Mouse (Mus musculus): Measurements from ENCODE around the gene Fuca2. TPM values are rescaled to one million over a fixed set of nuclear protein-coding genes. Genes with fewer than 3 reads are reported as not detected.
"Not testable (repeated sequence)": the region's sequence is repeated elsewhere in the genome, so short reads cannot be mapped to it uniquely, and the experiment has no call there.

Gene Fuca2
- polyA plus RNA-seq (2015; fragmentation: Nextera tagmentation; extraction: Ambion mirVana), result 81.9 and 89.7 TPM in 2 replicates

- H3K27me3 ChIP-seq, result no peaks in the 10 kb centered on the region
- H3K4me1 ChIP-seq, result peaks cover 11% of the 10 kb centered on the region
- H3K4me3 ChIP-seq (replicated peaks), result no peak within 1 kb of the TSS
- no peak within 1 kb of the TSS for H3K9ac ChIP-seq
- H3K36me3 ChIP-seq, result peaks cover 4% of the 10 kb centered on the region; the same call in 1 of the 2 replicates
- H3K4me2 ChIP-seq, result no peak within 1 kb of the TSS; the same call in 1 of the 2 replicates
- H3K27ac ChIP-seq, result peak within 1 kb of the TSS; percentile 71; the same call in 1 of the 2 replicates
- WGBS, result 87% methylated on average over 2 of the region's 2 CpGs
- ATAC-seq (replicated peaks; ENCODE audit: low FRiP score), result no peak
- H3K9me3 ChIP-seq (replicated peaks), result no peaks in the 10 kb centered on the region
Observed at GRCm38 (mm10) chr10:13499331-13499730, at the start of gene Fuca2. Gene Fuca2, plus strand, starts transcription at chr10:13499540.

DNA sequence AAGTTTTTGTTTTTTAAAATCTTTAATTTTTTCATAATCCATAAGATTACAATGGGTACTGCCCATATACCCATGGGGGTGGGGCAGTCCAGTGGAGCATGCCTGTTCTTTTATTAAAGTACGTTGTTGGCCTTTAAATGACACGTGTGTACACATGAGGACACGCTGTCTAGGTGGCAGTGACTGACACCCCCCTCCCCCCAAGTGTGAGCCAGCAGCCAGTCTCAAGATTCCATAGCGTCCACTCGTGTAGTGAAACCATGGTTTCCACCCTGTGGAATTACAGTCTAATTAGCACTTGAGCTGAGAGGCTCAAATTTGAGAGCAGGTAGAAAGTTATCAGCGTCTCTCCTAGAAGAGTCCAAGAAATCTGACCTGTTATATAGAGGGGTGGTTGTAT, 47.7 kb upstream of the Fuca2 start:
- no peak overlapping the region for H3K27ac ChIP-seq
- no peaks in the 10 kb centered on the region for H3K27me3 ChIP-seq
- no peaks in the 10 kb centered on the region for H3K36me3 ChIP-seq
- H3K4me2 ChIP-seq, result no peak overlapping the region
- H3K9ac ChIP-seq, result no peak overlapping the region
- ATAC-seq (replicated peaks; ENCODE audit: low FRiP score), result no peak
- no peaks in the 10 kb centered on the region for H3K9me3 ChIP-seq (replicated peaks)
- no peak overlapping the region for H3K4me3 ChIP-seq (replicated peaks)
- peaks cover 27% of the 10 kb centered on the region for H3K4me1 ChIP-seq
- WGBS, result 81% methylated on average over 6 of the region's 6 CpGs

DNA sequence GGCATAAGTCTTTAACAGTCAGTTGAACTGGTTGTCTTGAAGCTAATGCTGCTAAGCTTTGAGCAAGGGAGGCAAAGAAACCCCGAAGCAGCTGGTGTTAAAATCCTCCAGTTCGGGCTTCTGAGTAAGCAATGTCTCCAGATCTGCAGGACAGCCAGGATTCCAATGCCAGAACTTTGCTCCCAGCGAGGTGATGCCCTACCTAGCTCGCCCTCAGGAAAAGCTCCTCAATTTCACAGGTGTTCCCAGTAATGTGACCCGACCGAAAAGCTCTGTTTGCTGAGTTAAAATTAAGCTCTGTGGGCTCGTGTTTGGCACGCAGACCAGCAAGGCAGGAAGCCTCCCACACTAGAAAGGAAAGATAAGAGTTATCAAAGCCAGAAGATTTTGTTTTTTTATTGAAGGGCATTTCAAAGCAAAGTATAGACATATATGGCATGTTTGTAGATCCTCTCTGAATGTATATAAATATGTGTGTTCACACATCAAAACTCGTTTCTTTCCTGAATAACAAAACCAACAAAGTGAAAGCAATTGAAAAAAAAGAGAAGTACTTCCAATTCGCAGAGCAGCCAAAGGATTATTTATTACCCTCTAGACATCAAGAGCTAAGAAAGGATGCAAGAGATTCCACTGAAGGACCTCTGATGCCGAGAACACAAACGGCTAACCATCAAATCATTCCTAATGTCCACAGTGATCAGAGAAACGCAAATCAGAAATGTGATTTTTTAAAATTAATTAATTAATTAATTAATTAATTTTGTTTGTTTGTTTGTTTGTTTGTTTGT, 45.9 kb upstream of the Fuca2 start:
- H3K9ac ChIP-seq, result no peak overlapping the region
- H3K4me2 ChIP-seq, result no peak overlapping the region; the same call in 1 of the 2 replicates
- peak overlapping the region; percentile 23; the same call in 1 of the 2 replicates for H3K27ac ChIP-seq

DNA sequence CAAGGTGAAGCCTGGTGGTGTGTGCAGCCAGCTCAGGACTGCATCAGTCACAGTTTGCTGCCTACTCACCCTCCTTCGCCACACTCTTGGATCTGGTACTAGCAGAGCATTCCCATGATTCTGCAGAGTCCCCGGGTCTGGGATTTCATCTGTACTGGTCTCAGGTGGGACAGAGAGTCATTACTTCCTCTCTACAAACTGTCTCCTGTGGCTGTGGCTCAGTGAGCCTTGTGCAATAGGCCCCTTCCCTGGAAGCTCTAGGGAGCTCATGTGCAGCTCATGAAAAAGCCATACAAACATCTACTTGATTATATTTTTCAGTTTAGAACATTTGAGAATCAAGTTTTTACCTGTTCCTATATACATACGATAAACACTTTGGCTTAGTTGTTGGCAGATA, 35.0 kb upstream of the Fuca2 start:
- not testable (repeated sequence) for H3K9ac ChIP-seq; H3K4me3 ChIP-seq (replicated peaks); ATAC-seq (replicated peaks; ENCODE audit: low FRiP score); H3K27ac ChIP-seq; H3K36me3 ChIP-seq; H3K4me2 ChIP-seq; H3K4me1 ChIP-seq; H3K9me3 ChIP-seq (replicated peaks); H3K27me3 ChIP-seq
- WGBS, result 88% methylated on average over 3 of the region's 3 CpGs

More for the DNA sequence above, 45.9 kb upstream of the Fuca2 start:
- no peak for ATAC-seq (replicated peaks; ENCODE audit: low FRiP score)
- WGBS, result 43% methylated on average over 13 of the region's 13 CpGs
- H3K4me3 ChIP-seq (replicated peaks), result no peak overlapping the region
- H3K4me1 ChIP-seq, result peaks cover 12% of the 10 kb centered on the region
- no peaks in the 10 kb centered on the region for H3K36me3 ChIP-seq
- H3K9me3 ChIP-seq (replicated peaks), result no peaks in the 10 kb centered on the region
- no peaks in the 10 kb centered on the region for H3K27me3 ChIP-seq

DNA sequence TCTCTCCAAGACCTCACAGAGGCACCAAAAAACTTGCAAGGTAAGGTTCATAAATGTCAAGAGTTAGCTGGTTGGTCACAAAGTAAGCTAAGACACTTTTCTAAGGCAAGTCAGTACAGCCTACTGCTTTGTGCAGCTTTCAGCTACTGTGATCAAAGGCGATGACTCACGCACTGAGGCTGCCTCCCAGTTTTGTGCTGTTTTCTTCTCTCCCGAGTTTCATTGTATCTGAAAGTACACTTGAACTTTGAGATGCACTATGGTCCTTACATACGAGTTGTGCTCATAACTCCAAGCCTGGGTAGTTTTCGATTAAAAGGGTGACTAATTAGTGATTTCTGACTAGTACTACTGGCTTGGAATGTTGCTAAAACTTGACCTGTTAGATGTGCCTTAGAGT, 32.4 kb upstream of the Fuca2 start:
- Histone ChIP-seq H3K9ac (no peak overlapping the region), H3K4me2 (no peak overlapping the region), H3K36me3 (no peaks in the 10 kb centered on the region), H3K9me3 (replicated peaks) (no peaks in the 10 kb centered on the region), H3K4me3 (replicated peaks) (no peak overlapping the region), H3K27me3 (peaks cover 8% of the 10 kb centered on the region; the same call in 1 of the 2 replicates), H3K4me1 (peaks cover 6% of the 10 kb centered on the region; the same call in 1 of the 2 replicates), H3K27ac (peak overlapping the region; percentile 41; the same call in 1 of the 2 replicates)
- 53% methylated on average over 5 of the region's 5 CpGs for WGBS
- peak; percentile 58; the same call in 1 of the 2 replicates for ATAC-seq (replicated peaks; ENCODE audit: low FRiP score)

DNA sequence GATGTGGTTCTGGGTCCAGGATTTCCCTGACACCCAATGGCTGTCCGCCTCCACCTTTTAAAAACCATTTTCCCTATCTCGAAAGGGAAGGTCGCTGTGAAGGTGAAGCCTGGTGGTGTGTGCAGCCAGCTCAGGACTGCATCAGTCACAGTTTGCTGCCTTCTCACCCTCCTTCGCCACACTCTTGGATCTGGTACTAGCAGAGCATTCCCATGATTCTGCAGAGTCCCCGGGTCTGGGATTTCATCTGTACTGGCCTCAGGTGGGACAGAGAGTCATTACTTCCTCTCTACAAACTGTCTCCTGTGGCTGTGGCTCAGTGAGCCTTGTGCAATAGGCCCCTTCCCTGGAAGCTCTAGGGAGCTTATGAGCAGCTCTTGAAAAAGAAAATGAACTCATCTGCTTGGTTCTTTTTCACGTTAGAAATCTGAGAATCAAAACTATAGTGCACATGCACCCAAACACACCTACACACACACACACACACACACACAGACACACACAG, 31.3 kb upstream of the Fuca2 start:
- peak; percentile 71; the same call in 1 of the 2 replicates for ATAC-seq (replicated peaks; ENCODE audit: low FRiP score)
- H3K4me3 ChIP-seq (replicated peaks); H3K36me3 ChIP-seq; H3K27ac ChIP-seq; H3K9me3 ChIP-seq (replicated peaks); H3K9ac ChIP-seq; H3K4me1 ChIP-seq; H3K4me2 ChIP-seq: not testable (repeated sequence)
- WGBS, result 72% methylated on average over 6 of the region's 6 CpGs
- peaks cover 14% of the 10 kb centered on the region; the same call in 1 of the 2 replicates for H3K27me3 ChIP-seq

DNA sequence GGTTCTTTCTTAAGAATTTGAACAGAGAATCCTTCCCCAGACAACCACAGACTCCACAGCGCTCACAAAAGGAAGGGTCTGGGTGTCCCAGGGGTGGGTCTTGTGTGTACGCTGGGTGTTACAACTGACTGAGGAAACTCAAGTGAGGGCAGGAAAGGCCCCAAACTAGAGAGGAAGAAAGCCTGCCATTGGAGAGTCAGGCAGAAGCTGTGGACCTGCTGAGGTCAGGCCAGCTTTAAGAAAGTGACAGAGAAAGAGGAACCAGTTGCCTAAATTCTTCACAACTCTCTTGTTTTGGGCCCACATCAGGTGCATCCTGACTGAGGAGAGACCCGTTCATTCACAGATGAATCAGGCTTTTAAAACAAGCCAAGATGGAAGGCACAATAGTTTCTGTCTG, 29.1 kb upstream of the Fuca2 start:
- no peak overlapping the region for H3K27ac ChIP-seq
- 88% methylated on average over 3 of the region's 3 CpGs for WGBS
- peaks cover 20% of the 10 kb centered on the region; the same call in 1 of the 2 replicates for H3K27me3 ChIP-seq
- no peak overlapping the region for H3K9ac ChIP-seq
- no peak for ATAC-seq (replicated peaks; ENCODE audit: low FRiP score)
- no peaks in the 10 kb centered on the region for H3K9me3 ChIP-seq (replicated peaks)
- no peak overlapping the region for H3K4me3 ChIP-seq (replicated peaks)
- no peaks in the 10 kb centered on the region for H3K36me3 ChIP-seq
- H3K4me1 ChIP-seq, result peaks cover 19% of the 10 kb centered on the region
- H3K4me2 ChIP-seq, result no peak overlapping the region

DNA sequence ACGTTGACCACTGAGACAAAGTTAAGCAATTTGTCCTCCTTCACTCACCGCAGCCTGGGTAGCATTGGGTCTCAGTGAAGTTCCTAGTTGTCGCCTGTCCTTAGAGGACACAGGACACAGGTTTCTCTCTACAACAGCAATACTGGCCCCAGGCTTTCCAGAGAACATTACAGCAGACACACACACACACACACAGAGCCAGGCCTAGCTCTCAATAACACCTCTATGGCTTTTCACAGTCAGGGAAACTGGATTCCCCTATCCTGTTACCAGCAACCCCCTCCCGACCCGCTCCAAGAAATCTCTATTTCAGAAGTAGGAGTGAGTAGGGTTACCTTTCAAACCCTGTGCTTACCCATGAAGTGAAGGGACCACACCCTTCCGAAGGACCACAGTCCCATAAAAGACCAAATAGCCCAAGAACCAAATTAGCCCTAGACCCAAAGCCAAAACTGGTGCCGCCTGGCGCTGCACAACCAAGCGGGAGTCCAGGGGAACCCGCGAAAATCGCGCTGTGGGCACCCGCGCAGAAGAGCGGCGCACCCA, 26.0 kb upstream of the Fuca2 start:
- peak; percentile 17; the same call in 1 of the 2 replicates for ATAC-seq (replicated peaks; ENCODE audit: low FRiP score)
- peaks cover 19% of the 10 kb centered on the region for H3K4me1 ChIP-seq
- 13% methylated on average over 17 of the region's 17 CpGs for WGBS
- H3K9ac ChIP-seq, result peak overlapping the region; percentile 83
- peak overlapping the region; percentile 99 for H3K4me2 ChIP-seq
- no peaks in the 10 kb centered on the region for H3K36me3 ChIP-seq
- H3K27ac ChIP-seq, result peak overlapping the region; percentile 82; the same call in 1 of the 2 replicates
- no peaks in the 10 kb centered on the region for H3K9me3 ChIP-seq (replicated peaks)
- peaks cover 30% of the 10 kb centered on the region; the same call in 1 of the 2 replicates for H3K27me3 ChIP-seq
- peak overlapping the region; percentile 78 for H3K4me3 ChIP-seq (replicated peaks)

- Histone ChIP-seq H3K9me3 (replicated peaks) (no peaks in the 10 kb centered on the region), H3K4me3 (replicated peaks) (peak within 1 kb of the TSS; percentile 78), H3K36me3 (no peaks in the 10 kb centered on the region), H3K27ac (peak within 1 kb of the TSS; percentile 82), H3K4me1 (peaks cover 19% of the 10 kb centered on the region), H3K4me2 (peak within 1 kb of the TSS; percentile 99), H3K27me3 (peaks cover 30% of the 10 kb centered on the region; the same call in 1 of the 2 replicates), H3K9ac (peak within 1 kb of the TSS; percentile 83)
- WGBS, result under 1% methylated on average over 70 of the region's 71 CpGs
- ATAC-seq (replicated peaks; ENCODE audit: low FRiP score), result peak; percentile 90
Observed at GRCm38 (mm10) chr10:13473833-13474567, 25.3 kb upstream of the Fuca2 start, which contains the start of gene Phactr2. Gene Phactr2, minus strand, starts transcription at chr10:13474412.

- Histone ChIP-seq H3K27me3 (peaks cover 30% of the 10 kb centered on the region; the same call in 1 of the 2 replicates), H3K4me2 (peak overlapping the region; percentile 99), H3K27ac (peak overlapping the region; percentile 82), H3K36me3 (no peaks in the 10 kb centered on the region), H3K9ac (peak overlapping the region; percentile 83), H3K4me1 (peaks cover 15% of the 10 kb centered on the region), H3K9me3 (replicated peaks) (no peaks in the 10 kb centered on the region), H3K4me3 (replicated peaks) (peak overlapping the region; percentile 78)
- peak; percentile 50; the same call in 1 of the 2 replicates for ATAC-seq (replicated peaks; ENCODE audit: low FRiP score)
- 5% methylated on average over 10 of the region's 10 CpGs for WGBS
Observed at GRCm38 (mm10) chr10:13474568-13474955, 24.8 kb upstream of the Fuca2 start.

GRCm38 (mm10) chr10:13475121-13475520, 24.2 kb upstream of the Fuca2 start:
- Histone ChIP-seq H3K36me3 (no peaks in the 10 kb centered on the region), H3K4me3 (replicated peaks) (peak overlapping the region; percentile 78; the same call in 1 of the 2 replicates), H3K4me2 (peak overlapping the region; percentile 99), H3K27me3 (peaks cover 30% of the 10 kb centered on the region; the same call in 1 of the 2 replicates), H3K9me3 (replicated peaks) (no peaks in the 10 kb centered on the region), H3K4me1 (peaks cover 13% of the 10 kb centered on the region), H3K27ac (0 out of 2 replicates have a peak overlapping the region, but pooled peaks have one; percentile 82), H3K9ac (no peak overlapping the region)
- WGBS, result 32% methylated on average over 7 of the region's 7 CpGs
- no peak for ATAC-seq (replicated peaks; ENCODE audit: low FRiP score)
